Mouse (Mus musculus) natural killer cell, adult 2 months (primary cell): ENCODE results near the gene Fryl.

Experiments
- DNase-seq, 2 experiments: peaks; one replicate each; pipeline ENCODE4 v3.0.0; 2022; ENCODE audit warnings: low spot score in 2 of 2

Fryl gene

GRCm38 (mm10) chr5:73160440-73160839, 96.0 kb downstream of the Fryl start:
- no peak for DNase-seq

- DNase-seq, result peak in 1 of 2 experiments; percentile 15
Observed at GRCm38 (mm10) chr5:73157502-73157901, 98.9 kb downstream of the Fryl start.

- no peak for DNase-seq
Observed at GRCm38 (mm10) chr5:73157009-73157408, 99.4 kb downstream of the Fryl start.

- no peak for DNase-seq
Observed at GRCm38 (mm10) chr5:73156226-73156926, 100.0 kb downstream of the Fryl start.

GRCm38 (mm10) chr5:73153802-73154465, 102.5 kb downstream of the Fryl start:
- peak; percentile 60 to 70 for DNase-seq

GRCm38 (mm10) chr5:73152206-73152605, 104.2 kb downstream of the Fryl start:
- DNase-seq, result peak; percentile 43 to 63

- DNase-seq, result no peak
Observed at GRCm38 (mm10) chr5:73150877-73151445, 105.5 kb downstream of the Fryl start.

GRCm38 (mm10) chr5:73144987-73145386, 111.4 kb downstream of the Fryl start:
- peak; percentile 18 for DNase-seq

- no peak for DNase-seq
Observed at GRCm38 (mm10) chr5:73141712-73142111, 114.7 kb downstream of the Fryl start.

- no peak for DNase-seq
Observed at GRCm38 (mm10) chr5:73141161-73141560, 115.3 kb downstream of the Fryl start.

- DNase-seq, result no peak
Observed at GRCm38 (mm10) chr5:73137561-73137960, 118.9 kb downstream of the Fryl start.

GRCm38 (mm10) chr5:73135959-73136358, 120.5 kb downstream of the Fryl start:
- DNase-seq, result no peak

- DNase-seq, result no peak
Observed at GRCm38 (mm10) chr5:73135131-73135530, 121.3 kb downstream of the Fryl start.

GRCm38 (mm10) chr5:73133833-73134185, 122.6 kb downstream of the Fryl start:
- peak; percentile 40 to 50 for DNase-seq

- no peak for DNase-seq
Observed at GRCm38 (mm10) chr5:73132998-73133832, 123.2 kb downstream of the Fryl start.

GRCm38 (mm10) chr5:73130984-73131383, 125.4 kb downstream of the Fryl start:
- DNase-seq, result no peak

GRCm38 (mm10) chr5:73129871-73130270, 126.5 kb downstream of the Fryl start:
- DNase-seq, result no peak

GRCm38 (mm10) chr5:73119969-73120725, 136.3 kb downstream of the Fryl start:
- DNase-seq, result no peak

- no peak for DNase-seq
Observed at GRCm38 (mm10) chr5:73119524-73119923, 136.9 kb downstream of the Fryl start.

GRCm38 (mm10) chr5:73118786-73119185, 137.6 kb downstream of the Fryl start:
- no peak for DNase-seq

GRCm38 (mm10) chr5:73114878-73115277, 141.5 kb downstream of the Fryl start:
- peak; percentile 29 to 40 for DNase-seq
